Mouse (Mus musculus): Measurements from ENCODE around the gene Mtmr3. TPM values are rescaled to one million over a fixed set of nuclear protein-coding genes. Genes with fewer than 3 reads are reported as not detected.

The Mtmr3 gene
- polyA plus RNA-seq, 1 experiment: 53.7 TPM

DNA sequence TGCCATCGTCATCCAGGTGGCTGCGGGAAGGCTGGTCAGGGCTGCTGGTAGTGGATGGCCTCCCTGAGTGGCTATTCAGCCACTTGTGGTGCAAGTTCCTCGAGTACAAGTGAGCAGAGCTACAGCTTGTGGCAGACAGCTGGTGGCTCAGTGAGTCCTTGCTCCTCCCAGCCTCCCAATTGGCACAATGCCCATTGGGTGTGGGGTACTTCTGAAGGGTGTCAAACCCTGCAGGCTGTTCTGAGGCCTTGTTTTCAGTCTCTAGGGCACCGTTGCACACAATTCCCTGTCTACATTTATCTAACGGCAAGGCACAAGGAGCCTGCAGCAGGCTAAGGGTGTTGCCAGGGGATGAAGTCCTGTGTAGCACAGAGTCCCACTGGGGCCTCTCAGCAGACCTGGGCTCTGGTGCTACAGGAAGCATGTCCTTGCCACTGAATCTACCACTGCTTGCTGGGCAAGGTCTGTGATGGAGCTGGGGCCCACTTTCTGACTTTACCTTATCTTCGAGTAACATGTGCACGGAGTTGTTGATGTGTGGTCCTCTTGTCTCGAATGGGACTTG lies 107.2 kb downstream of the Mtmr3 start:
- no peak for TF ChIP-seq POLR2A (IDR thresholded peaks at IDR 0.05; ENCODE audit: borderline replicate concordance, extremely low read depth, insufficient read depth, insufficient read length, poor library complexity, severe bottlenecking)
- no peak for TF ChIP-seq CTCF (IDR thresholded peaks at IDR 0.05; ENCODE audit: borderline replicate concordance, extremely low read depth, insufficient read depth, insufficient read length)
- peak; percentile 88 for DNase-seq (ENCODE audit: low read depth)

GRCm38 (mm10) chr11:4484541-4484940 lies 110.1 kb downstream of the Mtmr3 start:
- no peak for DNase-seq (ENCODE audit: low read depth)
- TF ChIP-seq POLR2A (IDR thresholded peaks at IDR 0.05; ENCODE audit: borderline replicate concordance, extremely low read depth, insufficient read depth, insufficient read length, poor library complexity, severe bottlenecking) (no peak), CTCF (IDR thresholded peaks at IDR 0.05; ENCODE audit: borderline replicate concordance, extremely low read depth, insufficient read depth, insufficient read length) (no peak)

DNA sequence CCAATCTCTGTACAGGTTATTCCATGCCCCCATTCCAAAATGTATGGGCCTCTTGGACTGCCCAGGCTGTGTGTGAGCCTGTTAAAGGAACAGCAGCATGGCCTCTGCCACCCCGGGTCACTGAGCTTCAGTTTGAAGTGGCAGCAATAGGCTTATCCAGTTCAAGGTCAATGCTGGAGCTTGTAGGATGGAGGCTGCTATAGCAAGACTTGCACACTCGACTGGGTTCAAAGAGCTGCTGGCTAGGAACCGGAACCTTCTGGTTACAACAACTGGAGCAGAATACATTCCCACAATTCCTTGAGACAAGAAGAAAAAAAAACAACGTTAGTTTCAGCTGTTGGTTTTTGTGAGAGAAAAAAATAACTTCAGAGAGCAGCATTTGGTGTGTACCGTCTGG lies 112.0 kb downstream of the Mtmr3 start:
- TF ChIP-seq CTCF (IDR thresholded peaks at IDR 0.05; ENCODE audit: borderline replicate concordance, extremely low read depth, insufficient read depth, insufficient read length): no peak
- TF ChIP-seq POLR2A (IDR thresholded peaks at IDR 0.05; ENCODE audit: borderline replicate concordance, extremely low read depth, insufficient read depth, insufficient read length, poor library complexity, severe bottlenecking): no peak
- DNase-seq (ENCODE audit: low read depth): no peak

GRCm38 (mm10) chr11:4476184-4476697 lies 118.4 kb downstream of the Mtmr3 start:
- no peak for TF ChIP-seq CTCF (IDR thresholded peaks at IDR 0.05; ENCODE audit: borderline replicate concordance, extremely low read depth, insufficient read depth, insufficient read length)
- TF ChIP-seq POLR2A (IDR thresholded peaks at IDR 0.05; ENCODE audit: borderline replicate concordance, extremely low read depth, insufficient read depth, insufficient read length, poor library complexity, severe bottlenecking): no peak
- no peak for DNase-seq (ENCODE audit: low read depth)

GRCm38 (mm10) chr11:4472464-4473179 lies 122.0 kb downstream of the Mtmr3 start:
- TF ChIP-seq POLR2A (IDR thresholded peaks at IDR 0.05; ENCODE audit: borderline replicate concordance, extremely low read depth, insufficient read depth, insufficient read length, poor library complexity, severe bottlenecking): no peak

DNA sequence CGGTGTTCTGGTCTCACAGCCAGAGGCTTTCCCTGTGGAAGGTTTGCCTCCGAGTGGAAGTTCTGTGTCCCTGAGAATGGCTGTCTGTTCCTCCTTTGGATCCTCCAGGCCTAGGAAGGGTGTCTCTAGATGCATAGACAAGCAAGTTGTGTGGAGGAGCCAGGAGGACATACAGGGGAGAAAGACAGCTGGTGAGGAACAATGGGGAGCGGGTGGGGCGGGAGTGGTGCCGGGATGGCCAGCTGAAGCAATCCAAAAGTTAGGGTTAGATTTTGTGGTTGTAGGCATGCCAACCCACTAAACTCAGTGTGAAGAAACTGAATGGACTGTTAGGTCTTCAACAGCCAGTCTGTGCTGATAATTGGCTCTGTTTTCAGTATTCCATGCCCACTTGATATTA lies 122.9 kb downstream of the Mtmr3 start:
- no peak for DNase-seq (ENCODE audit: low read depth)
- TF ChIP-seq CTCF (IDR thresholded peaks at IDR 0.05; ENCODE audit: borderline replicate concordance, extremely low read depth, insufficient read depth, insufficient read length) (no peak), POLR2A (IDR thresholded peaks at IDR 0.05; ENCODE audit: borderline replicate concordance, extremely low read depth, insufficient read depth, insufficient read length, poor library complexity, severe bottlenecking) (no peak)

More at GRCm38 (mm10) chr11:4472464-4473179, 122.0 kb downstream of the Mtmr3 start:
- peak; percentile 18 for DNase-seq (ENCODE audit: low read depth)

DNA sequence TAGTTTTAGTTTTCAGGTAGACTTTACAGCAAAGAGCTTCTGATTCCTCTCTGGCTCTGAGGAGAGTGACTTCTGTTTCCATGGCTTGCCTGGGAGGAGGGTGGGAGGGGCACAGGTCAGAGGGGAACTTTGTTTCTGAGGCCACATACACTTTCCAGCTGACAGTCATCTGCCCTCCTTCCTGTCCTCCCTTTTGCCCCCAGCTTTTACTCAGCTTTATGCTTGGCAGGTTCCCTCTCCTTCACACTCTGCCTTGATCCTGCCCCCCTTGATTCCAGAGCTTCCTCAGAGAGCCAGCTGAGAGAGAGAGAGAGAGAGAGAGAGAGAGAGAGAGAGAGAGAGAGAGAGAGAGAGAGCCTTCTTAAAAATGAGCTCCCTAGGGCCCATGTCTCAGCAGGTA lies 123.4 kb downstream of the Mtmr3 start:
- TF ChIP-seq CTCF (IDR thresholded peaks at IDR 0.05; ENCODE audit: borderline replicate concordance, extremely low read depth, insufficient read depth, insufficient read length): no peak
- TF ChIP-seq POLR2A (IDR thresholded peaks at IDR 0.05; ENCODE audit: borderline replicate concordance, extremely low read depth, insufficient read depth, insufficient read length, poor library complexity, severe bottlenecking): no peak
- no peak for DNase-seq (ENCODE audit: low read depth)

DNA sequence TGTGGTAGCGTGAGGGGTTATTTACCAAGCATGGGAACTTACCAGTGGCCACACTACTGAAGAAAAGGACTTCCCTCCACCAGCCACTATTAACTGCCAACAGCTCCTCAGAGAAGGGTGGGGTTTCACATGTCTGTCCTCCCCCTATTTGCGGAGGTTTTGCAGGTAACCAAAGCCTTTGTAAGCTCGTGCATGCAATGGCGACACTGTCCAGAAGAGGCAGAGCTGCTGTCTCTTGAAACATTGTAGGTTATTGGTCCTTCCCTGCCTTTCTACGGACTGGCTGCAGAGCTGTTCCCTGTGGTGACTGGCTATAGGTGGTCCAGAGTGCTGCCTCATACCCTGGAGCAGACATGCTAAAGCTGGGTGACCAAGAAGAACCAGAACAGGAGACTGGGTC lies 125.6 kb downstream of the Mtmr3 start:
- peak; percentile 7; the same call in 1 of the 2 replicates for TF ChIP-seq CTCF (IDR thresholded peaks at IDR 0.05; ENCODE audit: borderline replicate concordance, extremely low read depth, insufficient read depth, insufficient read length)
- no peak for TF ChIP-seq POLR2A (IDR thresholded peaks at IDR 0.05; ENCODE audit: borderline replicate concordance, extremely low read depth, insufficient read depth, insufficient read length, poor library complexity, severe bottlenecking)
- DNase-seq (ENCODE audit: low read depth): no peak

GRCm38 (mm10) chr11:4467436-4467835 lies 127.2 kb downstream of the Mtmr3 start:
- DNase-seq (ENCODE audit: low read depth): no peak
- TF ChIP-seq POLR2A (IDR thresholded peaks at IDR 0.05; ENCODE audit: borderline replicate concordance, extremely low read depth, insufficient read depth, insufficient read length, poor library complexity, severe bottlenecking): no peak
- no peak for TF ChIP-seq CTCF (IDR thresholded peaks at IDR 0.05; ENCODE audit: borderline replicate concordance, extremely low read depth, insufficient read depth, insufficient read length)

- no peak for DNase-seq (ENCODE audit: low read depth)
These were observed 128.5 kb downstream of the Mtmr3 start for GRCm38 (mm10) chr11:4466191-4466590.

DNA sequence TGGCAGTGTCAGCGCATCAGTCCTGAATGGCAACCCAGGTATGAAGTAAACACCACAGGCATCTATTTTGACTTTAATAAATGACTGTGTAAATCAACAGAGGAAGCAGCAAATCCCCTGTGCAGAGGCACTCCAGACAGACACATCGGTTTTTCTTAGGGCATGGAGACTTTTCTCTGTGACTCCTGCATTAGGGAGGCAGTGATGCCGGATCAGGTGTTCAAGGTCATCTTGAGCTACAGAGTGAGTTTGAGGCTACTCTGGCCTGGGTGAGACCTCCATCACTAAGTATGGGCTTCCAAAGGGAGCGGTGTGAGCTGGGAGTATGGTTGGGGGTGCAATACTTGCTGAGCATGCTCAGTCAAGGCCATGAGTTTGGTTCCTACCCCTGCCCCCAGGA lies 130.0 kb downstream of the Mtmr3 start:
- DNase-seq (ENCODE audit: low read depth): no peak
- TF ChIP-seq CTCF (IDR thresholded peaks at IDR 0.05; ENCODE audit: borderline replicate concordance, extremely low read depth, insufficient read depth, insufficient read length): no peak
- TF ChIP-seq POLR2A (IDR thresholded peaks at IDR 0.05; ENCODE audit: borderline replicate concordance, extremely low read depth, insufficient read depth, insufficient read length, poor library complexity, severe bottlenecking): no peak

More at GRCm38 (mm10) chr11:4466191-4466590, 128.5 kb downstream of the Mtmr3 start:
- TF ChIP-seq POLR2A (IDR thresholded peaks at IDR 0.05; ENCODE audit: borderline replicate concordance, extremely low read depth, insufficient read depth, insufficient read length, poor library complexity, severe bottlenecking) (no peak), CTCF (IDR thresholded peaks at IDR 0.05; ENCODE audit: borderline replicate concordance, extremely low read depth, insufficient read depth, insufficient read length) (no peak)

- no peak for DNase-seq (ENCODE audit: low read depth)
- TF ChIP-seq POLR2A (IDR thresholded peaks at IDR 0.05; ENCODE audit: borderline replicate concordance, extremely low read depth, insufficient read depth, insufficient read length, poor library complexity, severe bottlenecking): no peak
- no peak for TF ChIP-seq CTCF (IDR thresholded peaks at IDR 0.05; ENCODE audit: borderline replicate concordance, extremely low read depth, insufficient read depth, insufficient read length)
These were observed 130.5 kb downstream of the Mtmr3 start for GRCm38 (mm10) chr11:4464186-4464585.

Measured in brain, embryonic 14.5 days (tissue).